Mouse (Mus musculus): ENCODE measurements around the gene Polrmt. TPM values are rescaled to one million over a fixed set of nuclear protein-coding genes. Genes with fewer than 3 reads are reported as not detected.
A peak's percentile ranks its signal among the peaks of the same experiment; 100 is the strongest.

Polrmt gene
- 10 to 100 TPM in 24 of 26 experiments, 1 to 10 TPM in 2; 7.6 to 61.8 (median 24.3) TPM for total RNA-seq (2018; cell fraction: chromatin; rRNA removed)
- 10 to 100 TPM in 20 of 26 experiments, 1 to 10 TPM in 6; 4.1 to 21.5 (median 14.2) TPM for total RNA-seq (2018; cell fraction: cytosol; rRNA removed)
- total RNA-seq (2018; cell fraction: nucleus; rRNA removed): 10 to 100 TPM in 20 of 26 experiments, 1 to 10 TPM in 6; 5.7 to 50.2 (median 22.8) TPM
- polyA plus RNA-seq (2018): 11.4 to 13.9 TPM (median 11.7 TPM) in 3 replicates

GRCm38 (mm10) chr10:79745898-79746773, at the start of gene Polrmt:
Polrmt (minus strand) TSS chr10:79746581.
- 3% methylated on average over 38 of the region's 38 CpGs for WGBS (ENCODE audit: missing documents)
- peaks cover 19% of the 10 kb centered on the region; the same call in 1 of the 2 replicates for H3K36me3 ChIP-seq (ENCODE audit: inconsistent target)
- H3K79me2 ChIP-seq (ENCODE audit: inconsistent target): peaks cover 7% of the 10 kb centered on the region; the same call in 1 of the 2 replicates
- H3K4me3 ChIP-seq (ENCODE audit: inconsistent target): peak within 1 kb of the TSS; percentile 71
- H3K27ac ChIP-seq: peak within 1 kb of the TSS; percentile 22; the same call in 1 of the 2 replicates

DNA sequence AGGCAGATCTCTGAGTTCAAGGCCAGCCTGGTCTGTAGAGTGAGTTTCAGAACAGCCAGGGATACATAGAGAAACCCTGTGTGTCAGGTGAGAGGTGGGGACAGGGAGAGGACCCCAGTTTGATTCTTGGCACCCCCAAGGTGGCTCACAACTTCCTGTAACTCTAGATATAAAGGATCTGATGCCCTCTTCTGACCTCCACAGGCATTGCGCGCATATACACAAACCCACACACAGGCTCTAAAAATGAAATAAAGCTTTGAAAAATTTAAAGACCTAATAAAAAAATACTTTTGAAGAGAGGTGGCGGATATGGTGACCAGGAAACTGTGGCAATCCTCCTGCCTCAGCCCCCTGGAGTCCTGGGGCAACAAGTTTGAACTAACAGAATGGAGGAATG, 49.5 kb upstream of the Polrmt start:
- H3K4me3 ChIP-seq (ENCODE audit: inconsistent target): no peak overlapping the region
- no peak overlapping the region for H3K27ac ChIP-seq
- no peaks in the 10 kb centered on the region for H3K79me2 ChIP-seq (ENCODE audit: inconsistent target)
- no peaks in the 10 kb centered on the region for H3K36me3 ChIP-seq (ENCODE audit: inconsistent target)
- 95% methylated on average over 3 of the region's 3 CpGs for WGBS (ENCODE audit: missing documents)

DNA sequence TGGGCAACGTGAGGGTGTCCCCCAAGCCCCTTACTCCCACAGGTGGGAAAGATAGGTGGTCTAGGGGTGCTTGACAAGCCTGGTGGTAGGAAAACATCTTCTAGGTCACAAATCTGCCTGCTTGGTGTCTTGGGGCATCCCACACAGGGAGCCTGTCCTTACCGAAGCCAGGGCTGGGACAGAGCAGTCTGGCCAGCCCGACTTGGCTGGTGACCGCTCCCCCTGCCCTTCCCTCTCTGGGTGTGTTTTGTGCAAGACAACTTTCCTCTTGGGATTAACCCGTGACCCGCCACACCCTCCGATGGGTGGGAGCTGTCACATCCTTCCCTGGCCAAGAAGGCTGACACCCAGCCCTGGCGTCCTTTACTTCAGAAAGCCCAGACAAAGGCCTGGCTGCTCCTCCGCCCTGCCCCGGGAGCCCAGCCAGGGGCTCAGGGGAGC, 48.1 kb upstream of the Polrmt start:
- Histone ChIP-seq H3K36me3 (ENCODE audit: inconsistent target) (no peaks in the 10 kb centered on the region), H3K27ac (no peak overlapping the region), H3K4me3 (ENCODE audit: inconsistent target) (no peak overlapping the region), H3K79me2 (ENCODE audit: inconsistent target) (no peaks in the 10 kb centered on the region)
- 67% methylated on average over 10 of the region's 10 CpGs for WGBS (ENCODE audit: missing documents)

DNA sequence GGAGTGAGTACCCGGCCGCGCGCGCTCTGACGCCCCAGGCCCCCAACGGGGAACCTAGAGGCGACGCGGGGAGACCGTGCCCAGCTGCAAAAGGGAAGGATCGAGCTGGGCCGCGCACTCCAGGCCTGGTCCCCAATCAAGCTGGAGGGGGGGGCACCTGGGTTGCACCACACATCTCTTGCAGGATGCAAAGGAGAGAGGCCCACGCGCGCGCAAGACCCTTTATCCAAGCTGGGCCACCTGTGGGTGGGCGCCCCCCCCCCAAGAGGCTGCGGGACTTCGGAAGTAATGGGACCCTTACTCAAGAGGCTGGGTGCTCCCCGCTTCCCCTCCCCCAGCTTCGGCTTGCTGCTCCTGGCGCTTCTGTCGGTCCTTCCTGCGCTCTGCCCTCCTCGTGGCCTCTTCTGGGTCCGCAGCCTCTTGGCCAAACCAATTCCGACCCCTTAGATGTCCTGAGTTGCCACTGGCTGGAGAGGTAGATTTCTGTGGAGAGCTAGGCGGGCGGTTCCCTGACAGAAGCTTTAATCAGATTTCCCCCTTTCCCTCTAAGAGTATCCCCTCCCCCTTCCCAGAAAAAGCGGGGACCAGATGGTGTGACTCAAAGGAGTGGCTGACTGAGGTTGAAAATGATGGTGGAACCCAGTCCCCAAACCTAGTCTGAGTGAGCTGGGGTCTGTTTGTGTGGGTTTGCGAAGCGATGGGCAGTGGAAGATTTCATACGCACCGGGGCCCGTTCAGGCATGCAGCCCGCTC, 47.5 kb upstream of the Polrmt start:
- no peaks in the 10 kb centered on the region for H3K79me2 ChIP-seq (ENCODE audit: inconsistent target)
- peak overlapping the region; percentile 23 for H3K4me3 ChIP-seq (ENCODE audit: inconsistent target)
- WGBS (ENCODE audit: missing documents): 19% methylated on average over 36 of the region's 38 CpGs
- H3K36me3 ChIP-seq (ENCODE audit: inconsistent target): no peaks in the 10 kb centered on the region
- H3K27ac ChIP-seq: no peak overlapping the region

- peak within 1 kb of the TSS; percentile 23 for H3K4me3 ChIP-seq (ENCODE audit: inconsistent target)
- H3K79me2 ChIP-seq (ENCODE audit: inconsistent target): no peaks in the 10 kb centered on the region
- no peaks in the 10 kb centered on the region for H3K36me3 ChIP-seq (ENCODE audit: inconsistent target)
- H3K27ac ChIP-seq: no peak within 1 kb of the TSS
- WGBS (ENCODE audit: missing documents): 16% methylated on average over 15 of the region's 51 CpGs
Observed at GRCm38 (mm10) chr10:79793051-79793737, 46.8 kb upstream of the Polrmt start, which contains the start of gene Palm. Palm (plus strand) TSS chr10:79793572.

DNA sequence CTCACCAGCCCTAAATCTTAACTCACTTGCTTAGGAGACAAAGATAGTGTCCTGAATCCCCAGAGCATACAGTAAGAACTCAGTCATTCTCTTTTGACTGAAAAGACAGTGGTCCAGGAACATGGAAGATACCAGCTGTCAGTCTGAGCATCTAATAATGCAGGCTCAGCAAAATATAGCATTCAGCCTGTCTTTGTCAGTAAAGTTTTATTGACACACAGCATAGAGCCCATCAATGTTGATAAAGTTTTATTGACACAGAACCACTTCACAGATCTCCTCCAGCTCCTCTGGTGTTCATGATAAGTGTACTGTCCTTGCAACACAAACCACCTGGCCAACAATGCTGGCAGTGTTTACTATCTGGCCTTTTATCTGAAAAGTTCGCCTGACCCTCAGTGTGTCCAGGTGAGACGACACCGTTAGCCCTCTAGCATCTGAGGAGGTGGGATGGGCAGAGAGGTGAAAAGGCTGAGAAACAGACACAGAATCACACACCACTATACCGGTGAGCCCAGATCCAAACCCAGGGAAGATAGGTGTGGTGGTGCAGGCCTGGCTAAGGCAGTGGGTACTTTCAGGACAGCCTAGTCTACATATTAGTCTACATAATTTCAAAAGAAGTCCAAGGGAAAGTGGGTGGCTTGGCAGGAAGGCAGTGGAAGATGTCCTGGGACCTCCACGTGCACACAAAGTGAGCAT, 46.1 kb upstream of the Polrmt start:
- 89% methylated on average over 5 of the region's 5 CpGs for WGBS (ENCODE audit: missing documents)
- Histone ChIP-seq H3K79me2 (ENCODE audit: inconsistent target) (no peaks in the 10 kb centered on the region), H3K36me3 (ENCODE audit: inconsistent target) (no peaks in the 10 kb centered on the region), H3K4me3 (ENCODE audit: inconsistent target) (no peak overlapping the region), H3K27ac (no peak overlapping the region)

DNA sequence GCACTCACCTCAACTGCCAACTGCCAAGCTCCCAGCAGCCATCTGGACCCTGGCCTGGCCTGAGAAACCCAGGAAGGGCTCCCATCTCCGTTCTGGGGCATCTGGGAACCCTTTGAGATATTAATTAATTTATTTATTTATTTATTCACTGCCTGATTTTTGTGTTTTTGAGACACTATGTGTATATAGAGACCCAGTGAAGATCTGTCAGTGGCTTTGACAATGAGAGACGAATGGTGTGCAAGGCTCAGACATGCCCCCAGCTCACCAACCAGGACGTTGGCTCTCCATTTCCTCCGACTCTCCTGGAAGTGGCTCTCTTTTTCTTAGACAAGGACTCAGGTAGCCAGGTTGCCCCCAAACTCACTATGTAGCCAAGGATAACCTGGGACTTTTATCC, 44.5 kb upstream of the Polrmt start, which contains the start of gene Prss57:
Prss57 (minus strand) TSS at position 101 of the 400 bp plus-strand sequence.
- no peak within 1 kb of the TSS for H3K4me3 ChIP-seq (ENCODE audit: inconsistent target)
- no peak within 1 kb of the TSS for H3K27ac ChIP-seq
- H3K36me3 ChIP-seq (ENCODE audit: inconsistent target): no peaks in the 10 kb centered on the region
- WGBS (ENCODE audit: missing documents): 65% methylated on average over 4 of the region's 4 CpGs
- no peaks in the 10 kb centered on the region for H3K79me2 ChIP-seq (ENCODE audit: inconsistent target)

- no peaks in the 10 kb centered on the region for H3K79me2 ChIP-seq (ENCODE audit: inconsistent target)
- 96% methylated on average over 2 of the region's 2 CpGs for WGBS (ENCODE audit: missing documents)
- H3K4me3 ChIP-seq (ENCODE audit: inconsistent target): no peak overlapping the region
- no peak overlapping the region for H3K27ac ChIP-seq
- no peaks in the 10 kb centered on the region for H3K36me3 ChIP-seq (ENCODE audit: inconsistent target)
Observed at GRCm38 (mm10) chr10:79789581-79789980, 43.2 kb upstream of the Polrmt start.

GRCm38 (mm10) chr10:79788386-79789158, 42.2 kb upstream of the Polrmt start:
- Histone ChIP-seq H3K27ac (no peak overlapping the region), H3K36me3 (ENCODE audit: inconsistent target) (no peaks in the 10 kb centered on the region), H3K4me3 (ENCODE audit: inconsistent target) (no peak overlapping the region), H3K79me2 (ENCODE audit: inconsistent target) (no peaks in the 10 kb centered on the region)
- WGBS (ENCODE audit: missing documents): 4% methylated on average over 7 of the region's 7 CpGs

GRCm38 (mm10) chr10:79783920-79784800, 37.8 kb upstream of the Polrmt start:
- no peaks in the 10 kb centered on the region for H3K36me3 ChIP-seq (ENCODE audit: inconsistent target)
- no peak overlapping the region for H3K27ac ChIP-seq
- H3K4me3 ChIP-seq (ENCODE audit: inconsistent target): no peak overlapping the region
- H3K79me2 ChIP-seq (ENCODE audit: inconsistent target): no peaks in the 10 kb centered on the region
- 82% methylated on average over 27 of the region's 27 CpGs for WGBS (ENCODE audit: missing documents)

GRCm38 (mm10) chr10:79783050-79783449, 36.7 kb upstream of the Polrmt start:
- no peaks in the 10 kb centered on the region for H3K36me3 ChIP-seq (ENCODE audit: inconsistent target)
- no peak overlapping the region for H3K27ac ChIP-seq
- H3K4me3 ChIP-seq (ENCODE audit: inconsistent target): no peak overlapping the region
- 76% methylated on average over 7 of the region's 7 CpGs for WGBS (ENCODE audit: missing documents)
- H3K79me2 ChIP-seq (ENCODE audit: inconsistent target): no peaks in the 10 kb centered on the region

DNA sequence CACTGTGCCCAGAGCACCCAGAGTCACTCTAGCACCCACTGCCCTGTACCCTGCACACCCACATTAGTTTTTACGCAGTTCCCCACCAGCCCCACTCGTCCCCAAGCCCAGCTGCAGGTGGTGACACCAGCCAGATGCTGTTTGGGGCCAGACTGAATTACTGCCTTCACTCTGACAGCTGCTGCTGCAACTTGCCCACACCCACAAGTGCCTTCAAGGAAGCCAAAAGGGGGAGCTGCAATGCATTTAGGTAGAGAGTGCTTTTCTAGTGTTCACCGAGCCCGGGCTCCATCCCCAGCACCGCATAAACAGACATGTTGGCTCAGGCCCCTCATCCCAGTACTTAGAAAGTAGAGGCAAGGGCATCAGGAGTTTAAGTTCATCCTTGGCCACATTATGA, 35.6 kb upstream of the Polrmt start:
- Histone ChIP-seq H3K27ac (no peak overlapping the region), H3K4me3 (ENCODE audit: inconsistent target) (no peak overlapping the region), H3K79me2 (ENCODE audit: inconsistent target) (no peaks in the 10 kb centered on the region), H3K36me3 (ENCODE audit: inconsistent target) (no peaks in the 10 kb centered on the region)
- 91% methylated on average over 5 of the region's 5 CpGs for WGBS (ENCODE audit: missing documents)

Measured in macrophage (primary cell).